Mouse (Mus musculus): Measurements from ENCODE around the gene Kap. TPM values are rescaled to one million over a fixed set of nuclear protein-coding genes. Genes with fewer than 3 reads are reported as not detected.

Kap gene
- polyA plus RNA-seq (2015; fragmentation: Illumina TruSeq; extraction: RNeasy Lipid Tissue Mini Kit (QIAGEN cat#74804); ENCODE audit: insufficient read depth, low read depth, low replicate concordance) = not detected

DNA sequence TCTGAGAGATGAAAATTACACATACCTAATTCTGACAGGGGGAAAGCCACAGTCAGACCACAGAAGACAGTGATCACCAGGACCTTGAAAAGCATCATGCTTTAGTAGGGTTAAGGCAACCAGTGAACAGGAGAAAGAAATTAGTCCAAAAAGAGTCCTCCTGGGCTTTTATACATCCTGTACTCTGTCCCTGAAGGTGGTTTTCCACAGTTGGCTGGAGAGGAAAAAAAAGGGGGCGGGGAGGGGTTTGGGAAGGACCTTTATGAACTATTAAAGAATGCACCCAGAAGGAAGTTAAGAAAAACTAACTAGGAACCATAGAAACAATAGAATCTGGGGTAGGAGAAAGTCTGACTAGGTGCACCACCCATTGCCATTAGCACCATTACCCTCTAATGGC is at the start of gene Kap:
Kap (minus strand) TSS at position 237 of the 400 bp plus-strand sequence.

Other genes with a start within 250 kb of the Kap start
- 3.5 TPM for gene Etv6, start 181.9 kb upstream of the Kap start, polyA plus RNA-seq (2015; fragmentation: Illumina TruSeq; extraction: RNeasy Lipid Tissue Mini Kit (QIAGEN cat#74804); ENCODE audit: insufficient read depth, low read depth, low replicate concordance)

All from pancreas, adult 10 weeks (tissue).